Mouse (Mus musculus): Measurements from ENCODE around the gene Gnai3. TPM values are rescaled to one million over a fixed set of nuclear protein-coding genes. Genes with fewer than 3 reads are reported as not detected.

The Gnai3 gene
- total and polyA plus RNA-seq, 2 experiments from 2014 or later: 118 to 120 TPM

DNA sequence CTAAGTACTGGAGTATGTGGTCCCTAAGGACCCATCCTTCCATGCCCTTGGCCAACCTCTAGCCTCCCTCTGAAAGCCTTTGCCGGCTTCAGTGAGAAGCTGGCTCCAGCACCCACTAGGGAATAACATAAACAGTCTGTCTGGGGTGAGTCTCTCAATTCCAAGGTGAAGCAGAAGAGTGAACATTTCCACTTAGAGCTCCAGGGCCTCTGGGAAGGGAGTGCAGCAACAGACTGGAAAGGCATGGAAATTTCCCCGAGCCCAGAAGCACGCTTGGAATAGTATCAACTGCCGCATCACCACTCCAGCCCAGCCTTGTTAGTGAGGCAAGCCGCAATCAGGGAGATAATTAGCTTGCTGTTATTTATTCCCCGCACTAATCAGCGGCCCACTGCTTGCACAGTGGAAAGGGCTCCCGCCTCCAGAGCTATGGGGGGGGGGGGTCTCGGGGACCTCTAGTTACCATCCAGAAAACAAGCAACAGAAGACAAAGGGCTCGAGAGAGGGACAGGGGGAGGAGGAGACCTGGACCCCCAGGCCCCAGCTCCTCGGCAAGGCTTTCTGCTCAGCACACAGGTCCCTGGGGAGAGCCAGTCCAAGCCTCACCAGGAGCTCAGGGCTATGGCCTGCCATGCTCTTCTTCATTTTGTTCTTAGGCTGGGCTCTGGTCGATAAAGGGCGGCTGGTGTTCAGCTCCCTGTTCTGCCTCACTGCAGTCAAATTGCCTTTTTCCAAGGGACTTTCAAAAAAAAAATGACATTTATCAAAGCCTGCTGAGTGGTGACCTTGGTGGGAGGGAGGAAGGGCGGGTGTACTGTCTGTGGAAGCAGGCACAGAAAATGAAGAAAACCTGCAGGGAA, 29.0 kb upstream of the Gnai3 start:
- peak; percentile 91 for DNase-seq
- 0 out of 2 replicates have a peak overlapping the region, but pooled peaks have one; percentile 11 for H3K4me3 ChIP-seq (ENCODE audit: low read depth, low read length)
- peaks cover 8% of the 10 kb centered on the region; the same call in 1 of the 2 replicates for H3K4me1 ChIP-seq (ENCODE audit: insufficient read depth)
- WGBS: 8% methylated on average over 14 of the region's 14 CpGs
- TF ChIP-seq CTCF (IDR thresholded peaks at IDR 0.05; ENCODE audit: low read depth): no peak
- no peaks in the 10 kb centered on the region for H3K27me3 ChIP-seq (ENCODE audit: insufficient read depth, low read length)
- H3K9ac ChIP-seq: peak overlapping the region; percentile 51
- peak; percentile 94 for ATAC-seq
- no peaks in the 10 kb centered on the region for H3K36me3 ChIP-seq (ENCODE audit: insufficient read depth)
- H3K9me3 ChIP-seq (ENCODE audit: low read length): no peaks in the 10 kb centered on the region
- peak overlapping the region; percentile 83 for H3K27ac ChIP-seq (ENCODE audit: low read depth, low read length)
- H3K4me2 ChIP-seq (ENCODE audit: low read depth): peak overlapping the region; percentile 42

DNA sequence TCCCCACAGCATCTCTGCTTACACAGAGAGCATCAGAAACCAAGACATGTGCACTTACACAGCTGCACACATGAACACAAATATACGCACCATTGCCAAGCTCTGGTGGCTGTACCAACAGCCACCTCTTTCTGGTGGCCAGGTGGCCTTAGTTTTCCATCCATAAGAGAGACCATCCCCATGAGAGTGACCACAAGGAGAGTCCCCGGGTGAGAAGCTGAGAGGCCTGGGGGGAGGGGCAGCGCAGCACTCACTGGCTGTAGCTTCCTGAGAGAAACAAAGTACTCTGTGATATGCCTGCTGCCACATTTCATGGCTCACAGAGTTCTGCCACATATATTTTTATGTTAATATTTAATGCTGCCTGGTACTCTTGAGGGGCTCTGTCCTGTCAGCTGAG, 23.3 kb upstream of the Gnai3 start:
- no peak for ATAC-seq
- Histone ChIP-seq H3K27ac (ENCODE audit: low read depth, low read length) (no peak overlapping the region), H3K4me2 (ENCODE audit: low read depth) (no peak overlapping the region), H3K4me3 (ENCODE audit: low read depth, low read length) (no peak overlapping the region), H3K36me3 (ENCODE audit: insufficient read depth) (no peaks in the 10 kb centered on the region), H3K9me3 (ENCODE audit: low read length) (no peaks in the 10 kb centered on the region), H3K4me1 (ENCODE audit: insufficient read depth) (peaks cover 7% of the 10 kb centered on the region; the same call in 1 of the 2 replicates), H3K9ac (no peak overlapping the region), H3K27me3 (ENCODE audit: insufficient read depth, low read length) (no peaks in the 10 kb centered on the region)
- 47% methylated on average over 3 of the region's 3 CpGs for WGBS
- no peak for DNase-seq
- TF ChIP-seq CTCF (IDR thresholded peaks at IDR 0.05; ENCODE audit: low read depth): no peak

DNA sequence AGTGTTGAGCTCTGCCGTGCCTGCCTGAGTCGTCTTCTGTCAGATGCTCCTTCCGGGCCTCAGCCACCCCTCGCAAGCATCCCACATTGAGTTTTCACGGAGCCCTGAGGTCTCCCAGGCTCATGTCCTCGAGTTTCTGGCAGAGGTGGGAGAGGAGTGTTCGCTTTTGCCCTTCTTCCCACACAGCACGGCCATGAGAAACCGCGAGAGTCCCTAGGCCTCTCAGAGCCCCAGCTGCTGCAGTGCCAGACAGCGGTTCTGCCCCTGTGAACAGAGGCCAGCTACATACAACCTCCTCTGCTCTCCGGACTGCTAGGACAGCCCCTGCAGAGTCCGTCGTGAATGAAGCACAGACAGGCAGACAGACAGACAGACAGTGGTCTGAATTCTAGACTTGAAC, 21.6 kb upstream of the Gnai3 start:
- no peak overlapping the region for H3K4me2 ChIP-seq (ENCODE audit: low read depth)
- no peaks in the 10 kb centered on the region for H3K36me3 ChIP-seq (ENCODE audit: insufficient read depth)
- no peaks in the 10 kb centered on the region for H3K27me3 ChIP-seq (ENCODE audit: insufficient read depth, low read length)
- 39% methylated on average over 14 of the region's 14 CpGs for WGBS
- 0 out of 2 replicates have a peak, but pooled peaks cover 3% of the 10 kb centered on the region for H3K4me1 ChIP-seq (ENCODE audit: insufficient read depth)
- no peak for DNase-seq
- H3K27ac ChIP-seq (ENCODE audit: low read depth, low read length): no peak overlapping the region
- no peak for ATAC-seq
- H3K9me3 ChIP-seq (ENCODE audit: low read length): no peaks in the 10 kb centered on the region
- H3K4me3 ChIP-seq (ENCODE audit: low read depth, low read length): no peak overlapping the region
- H3K9ac ChIP-seq: no peak overlapping the region
- no peak for TF ChIP-seq CTCF (IDR thresholded peaks at IDR 0.05; ENCODE audit: low read depth)

DNA sequence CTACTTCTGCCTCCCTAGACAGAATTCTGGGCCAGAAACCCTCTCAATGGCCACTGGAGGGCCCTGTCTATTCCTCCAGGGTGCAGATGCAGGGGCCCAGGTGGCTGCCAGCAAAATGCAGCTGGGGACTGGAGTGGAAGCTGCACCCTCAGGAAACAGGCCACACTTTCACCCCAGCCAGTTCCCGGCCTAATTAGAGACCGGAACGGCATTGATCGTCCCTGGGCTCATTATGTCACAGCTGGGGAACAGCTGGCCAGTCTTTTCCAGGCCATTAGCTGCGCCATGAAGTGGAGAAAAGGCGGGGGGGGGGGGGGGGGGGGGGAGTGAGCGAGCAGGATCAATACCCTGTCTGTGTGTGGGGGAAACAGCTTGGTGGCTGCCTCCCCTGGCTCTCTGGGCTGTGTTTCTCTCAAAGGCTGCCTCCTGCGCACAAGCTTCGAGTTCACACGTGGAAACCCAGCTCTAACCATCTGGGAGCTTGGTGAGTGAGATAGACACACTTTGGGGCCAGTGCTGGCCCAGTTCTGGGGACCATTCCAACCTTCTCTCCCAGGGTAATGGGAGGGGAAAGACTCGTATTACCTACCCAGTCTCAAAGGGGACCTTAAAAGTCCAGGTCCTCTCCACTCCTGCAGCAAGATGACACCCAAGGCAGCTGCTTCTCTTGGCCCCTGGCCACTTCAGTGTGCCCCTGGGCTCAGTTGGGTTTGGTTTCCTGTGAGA, 20.7 kb upstream of the Gnai3 start:
- no peaks in the 10 kb centered on the region for H3K27me3 ChIP-seq (ENCODE audit: insufficient read depth, low read length)
- H3K36me3 ChIP-seq (ENCODE audit: insufficient read depth): no peaks in the 10 kb centered on the region
- ATAC-seq: peak; percentile 81
- H3K4me2 ChIP-seq (ENCODE audit: low read depth): no peak overlapping the region
- no peak overlapping the region for H3K27ac ChIP-seq (ENCODE audit: low read depth, low read length)
- peak; percentile 48 for TF ChIP-seq CTCF (IDR thresholded peaks at IDR 0.05; ENCODE audit: low read depth)
- 8% methylated on average over 11 of the region's 11 CpGs for WGBS
- H3K4me3 ChIP-seq (ENCODE audit: low read depth, low read length): no peak overlapping the region
- 0 out of 2 replicates have a peak, but pooled peaks cover 3% of the 10 kb centered on the region for H3K4me1 ChIP-seq (ENCODE audit: insufficient read depth)
- peak; percentile 74 for DNase-seq
- H3K9me3 ChIP-seq (ENCODE audit: low read length): no peaks in the 10 kb centered on the region
- no peak overlapping the region; the same call in 1 of the 2 replicates for H3K9ac ChIP-seq

DNA sequence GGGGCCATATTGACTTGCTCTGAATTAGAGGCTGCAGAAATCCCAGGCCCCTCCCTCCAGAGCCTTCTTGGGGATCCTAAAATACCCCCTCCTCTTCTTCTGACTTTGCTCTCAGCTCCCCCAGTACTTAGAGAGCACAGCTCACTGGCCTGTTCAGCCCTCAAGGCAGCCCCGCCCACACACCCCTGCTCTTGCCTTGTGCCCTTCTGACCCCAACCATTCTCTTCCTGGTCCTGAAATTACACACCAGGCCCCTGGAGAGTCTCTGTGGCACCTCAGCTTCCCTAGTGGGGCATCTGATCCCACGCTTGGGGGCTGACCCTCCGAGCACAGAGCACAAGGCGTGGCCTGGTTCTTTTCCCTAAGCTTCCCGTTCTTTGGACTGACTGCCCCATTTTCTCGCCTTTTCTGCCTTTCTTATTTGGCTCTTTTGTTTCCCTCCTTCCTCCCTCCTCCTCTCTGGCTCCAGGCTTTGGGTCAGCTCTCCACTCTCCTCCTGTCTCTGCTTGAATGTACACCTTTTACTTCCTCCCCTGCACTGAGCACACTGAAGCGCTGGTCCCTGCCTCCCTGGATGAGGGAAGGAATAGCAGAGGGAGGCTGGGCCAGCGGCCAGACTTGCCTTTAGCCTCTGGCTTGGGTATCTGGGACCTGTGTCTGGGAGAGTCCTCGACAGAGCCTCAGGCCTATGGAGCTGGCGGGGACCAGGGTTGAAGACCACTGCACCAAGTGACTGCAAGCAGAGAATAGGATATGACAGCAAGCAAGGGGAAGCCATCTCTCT, 19.8 kb upstream of the Gnai3 start:
- Histone ChIP-seq H3K9me3 (ENCODE audit: low read length) (no peaks in the 10 kb centered on the region), H3K4me1 (ENCODE audit: insufficient read depth) (0 out of 2 replicates have a peak, but pooled peaks cover 3% of the 10 kb centered on the region), H3K27me3 (ENCODE audit: insufficient read depth, low read length) (no peaks in the 10 kb centered on the region), H3K4me2 (ENCODE audit: low read depth) (no peak overlapping the region), H3K36me3 (ENCODE audit: insufficient read depth) (no peaks in the 10 kb centered on the region), H3K4me3 (ENCODE audit: low read depth, low read length) (no peak overlapping the region), H3K9ac (no peak overlapping the region), H3K27ac (ENCODE audit: low read depth, low read length) (0 out of 2 replicates have a peak overlapping the region, but pooled peaks have one; percentile 35)
- DNase-seq: no peak
- TF ChIP-seq CTCF (IDR thresholded peaks at IDR 0.05; ENCODE audit: low read depth): no peak
- ATAC-seq: no peak
- 36% methylated on average over 10 of the region's 10 CpGs for WGBS

DNA sequence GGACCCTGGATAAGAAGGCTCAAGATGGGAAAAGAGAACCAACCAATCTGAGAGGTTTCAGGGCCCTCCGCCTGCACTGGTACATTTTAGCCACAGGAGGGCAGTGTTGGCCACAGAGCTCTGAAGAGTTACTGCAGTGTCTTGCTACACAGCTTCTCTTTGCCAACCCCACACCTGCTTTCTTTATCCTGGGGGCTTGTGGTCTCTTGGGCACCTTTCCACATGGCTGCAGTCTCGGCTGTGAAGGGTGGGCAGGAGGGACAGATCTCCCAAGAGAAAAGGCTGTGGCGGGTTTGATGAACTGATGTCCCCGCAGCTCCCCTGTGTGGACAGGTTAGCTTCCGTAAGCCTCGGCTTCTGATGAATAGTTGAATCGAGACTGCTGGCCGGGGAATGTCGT, 18.9 kb upstream of the Gnai3 start:
- Histone ChIP-seq H3K36me3 (ENCODE audit: insufficient read depth) (no peaks in the 10 kb centered on the region), H3K27me3 (ENCODE audit: insufficient read depth, low read length) (no peaks in the 10 kb centered on the region), H3K4me1 (ENCODE audit: insufficient read depth) (0 out of 2 replicates have a peak, but pooled peaks cover 3% of the 10 kb centered on the region), H3K9ac (no peak overlapping the region; the same call in 1 of the 2 replicates), H3K27ac (ENCODE audit: low read depth, low read length) (peak overlapping the region; percentile 40; the same call in 1 of the 2 replicates), H3K4me2 (ENCODE audit: low read depth) (peak overlapping the region; percentile 46), H3K4me3 (ENCODE audit: low read depth, low read length) (peak overlapping the region; percentile 21; the same call in 1 of the 2 replicates), H3K9me3 (ENCODE audit: low read length) (no peaks in the 10 kb centered on the region)
- DNase-seq (peak; percentile 95), ATAC-seq (peak; percentile 82)
- WGBS: 14% methylated on average over 9 of the region's 9 CpGs
- peak; percentile 98 for TF ChIP-seq CTCF (IDR thresholded peaks at IDR 0.05; ENCODE audit: low read depth)
